Mouse (Mus musculus) forebrain, embryonic 15.5 days (tissue): ENCODE data around the gene Ap1m2. TPM values are rescaled to one million over a fixed set of nuclear protein-coding genes. Genes with fewer than 3 reads are reported as not detected.
A peak's percentile ranks its signal among the peaks of the same experiment; 100 is the strongest.
"Not testable (repeated sequence)": the region's sequence is repeated elsewhere in the genome, so short reads cannot be mapped to it uniquely, and the experiment has no call there.

ENCODE experiments used
- ATAC-seq: fragments of 200-750 bp; cut with Nextera tagmentation; replicated peaks from 2 replicates; pipeline ENCODE4 v1.8.0; 2017; ENCODE audit warnings: mild to moderate bottlenecking, moderate TSS enrichment, moderate library complexity
- H3K27ac ChIP-seq: fragments of 300-500 bp; sonication (generic); replicated peaks from 2 replicates; pipeline ENCODE4 v1.5.1; 2015; ENCODE audit warnings: mild to moderate bottlenecking, inconsistent platforms
- H3K27me3 ChIP-seq: fragments of 300-500 bp; sonication (generic); 2 replicates; pipeline ENCODE4 v1.6.1; 2015; ENCODE audit warnings: inconsistent platforms
- H3K36me3 ChIP-seq: fragments of 300-500 bp; sonication (generic); 2 replicates; pipeline ENCODE4 v1.6.1; 2015; ENCODE audit warnings: mild to moderate bottlenecking, inconsistent platforms
- H3K4me1 ChIP-seq: fragments of 300-500 bp; sonication (generic); 2 replicates; pipeline ENCODE4 v1.6.1; 2015; ENCODE audit warnings: inconsistent platforms
- H3K4me2 ChIP-seq: fragments of 300-500 bp; sonication (generic); replicated peaks from 2 replicates; pipeline ENCODE4 v1.6.1; 2015; ENCODE audit warnings: mild to moderate bottlenecking, inconsistent platforms
- H3K4me3 ChIP-seq: fragments of 300-500 bp; sonication (generic); 2 replicates; pipeline ENCODE4 v1.5.1; 2015; ENCODE audit warnings: mild to moderate bottlenecking, inconsistent platforms
- H3K9ac ChIP-seq: fragments of 300-500 bp; sonication (generic); replicated peaks from 2 replicates; pipeline ENCODE4 v1.6.1; 2015; ENCODE audit warnings: mild to moderate bottlenecking, inconsistent platforms
- H3K9me3 ChIP-seq: fragments of 300-500 bp; sonication (generic); 2 replicates; pipeline ENCODE4 v1.6.1; 2016; ENCODE audit warnings: inconsistent platforms
- WGBS: fragments of 180-500 bp; shearing (Covaris S2); methylation state at CpG from one replicate; pipeline ENCODE4 v1.1.7; 2015; ENCODE audit warnings: mixed read lengths; 5-methylcytosine and 5-hydroxymethylcytosine counted together
- polyA plus RNA-seq: library from polyadenylated mRNA; unstranded; fragments of >200 nt; fragmentation: Nextera tagmentation; extraction: Ambion mirVana; gene quantifications from 2 replicates; pipeline ENCODE4 v1.2.1, GENCODE M21; 2015

Ap1m2 gene
- polyA plus RNA-seq, 1 experiment from 2014 or later, result 1.1 TPM

DNA sequence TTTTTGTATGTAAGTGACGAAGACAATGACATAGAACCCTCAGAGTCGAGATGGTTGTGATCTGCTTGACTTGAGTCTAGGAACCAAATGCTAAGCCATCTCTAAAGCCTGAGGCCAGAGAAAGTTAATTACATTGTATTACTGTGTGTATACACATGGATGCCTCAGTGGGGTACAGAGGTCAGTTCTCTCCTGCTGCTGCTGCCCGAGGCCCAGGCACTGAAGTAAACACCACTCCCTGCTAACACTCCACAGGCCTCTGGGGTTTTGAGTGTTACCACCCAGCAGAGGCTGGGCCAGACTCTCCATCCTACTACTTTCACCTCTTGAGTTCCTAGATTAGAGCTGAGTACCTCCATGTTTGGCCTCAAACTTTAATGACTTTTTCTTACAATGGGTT lies 28.1 kb downstream of the Ap1m2 start:
- Histone ChIP-seq H3K36me3 (peaks cover 51% of the 10 kb centered on the region), H3K4me1 (peaks cover 24% of the 10 kb centered on the region), H3K9ac (no peak overlapping the region), H3K9me3 (no peaks in the 10 kb centered on the region), H3K27ac (no peak overlapping the region), H3K4me2 (no peak overlapping the region), H3K27me3 (no peaks in the 10 kb centered on the region), H3K4me3 (no peak overlapping the region)
- no peak for ATAC-seq
- WGBS, result 91% methylated on average over 3 of the region's 3 CpGs

DNA sequence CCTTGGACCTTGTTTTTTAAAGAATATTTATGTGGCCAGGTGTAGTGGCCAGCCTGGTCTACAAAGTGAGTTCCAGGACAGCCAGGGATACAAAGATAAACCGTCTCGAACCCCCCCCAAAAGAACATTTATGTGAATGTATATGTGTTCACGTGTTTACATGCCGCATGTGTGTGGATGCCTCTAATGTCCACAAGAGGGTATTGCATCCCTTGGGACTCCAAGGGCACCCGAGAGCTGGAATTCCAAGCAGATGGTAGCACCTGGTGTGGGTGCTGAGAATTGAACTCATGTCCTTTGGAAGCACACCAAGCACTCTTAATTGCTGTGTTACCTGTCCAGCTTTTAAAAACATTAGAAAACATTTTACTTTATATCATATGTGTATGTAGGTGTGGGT lies 28.5 kb downstream of the Ap1m2 start:
- ATAC-seq, result no peak
- Histone ChIP-seq H3K36me3 (peaks cover 55% of the 10 kb centered on the region), H3K4me2 (no peak overlapping the region), H3K9me3 (no peaks in the 10 kb centered on the region), H3K4me1 (peaks cover 20% of the 10 kb centered on the region), H3K27ac (no peak overlapping the region), H3K9ac (no peak overlapping the region), H3K4me3 (no peak overlapping the region), H3K27me3 (no peaks in the 10 kb centered on the region)
- 93% methylated on average over 5 of the region's 5 CpGs for WGBS

DNA sequence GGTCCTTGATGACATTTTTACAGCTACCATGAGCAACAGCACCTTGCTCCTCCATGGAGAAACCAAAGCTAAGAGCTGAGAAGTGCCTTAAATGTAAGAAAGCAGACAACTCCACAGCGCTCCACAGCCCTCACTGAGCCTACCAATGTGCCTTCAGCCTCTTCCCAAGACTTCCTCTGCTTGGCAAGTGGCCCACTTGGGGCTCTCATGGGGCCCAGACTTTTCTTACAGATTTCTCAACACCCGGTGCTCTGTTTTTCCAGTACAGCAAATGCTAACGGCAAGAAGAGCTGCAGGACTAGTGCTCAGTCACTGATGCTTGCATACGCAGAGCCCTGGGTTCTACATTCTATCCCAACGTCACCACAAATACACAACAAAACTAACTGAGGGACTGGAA lies 34.4 kb downstream of the Ap1m2 start:
- ATAC-seq, result no peak

DNA sequence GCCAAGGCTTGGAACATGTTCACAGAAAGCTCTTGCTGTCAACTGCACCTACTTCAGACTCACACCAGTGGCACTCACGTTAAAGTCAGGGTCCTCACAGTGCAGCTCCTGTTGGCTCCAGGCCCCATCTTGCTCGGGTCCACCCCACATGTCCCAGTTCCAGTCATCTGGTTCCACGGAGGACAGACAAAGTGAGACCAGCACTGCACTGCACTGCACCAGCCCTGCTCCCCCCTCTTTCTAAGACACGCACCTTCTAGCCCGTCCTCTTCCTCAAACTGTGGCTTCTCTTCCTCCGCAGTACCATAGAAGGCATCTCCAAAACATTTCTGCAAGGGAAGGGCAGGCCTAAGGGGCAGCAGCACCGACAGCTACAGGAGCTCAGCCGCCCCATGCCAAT lies 35.8 kb downstream of the Ap1m2 start:
- no peaks in the 10 kb centered on the region for H3K4me1 ChIP-seq
- H3K4me2 ChIP-seq, result no peak overlapping the region
- no peak overlapping the region for H3K27ac ChIP-seq
- H3K36me3 ChIP-seq, result peaks cover 88% of the 10 kb centered on the region
- peak; percentile 6; the same call in 1 of the 2 replicates for ATAC-seq
- no peak overlapping the region for H3K9ac ChIP-seq
- no peak overlapping the region for H3K4me3 ChIP-seq
- H3K9me3 ChIP-seq, result no peaks in the 10 kb centered on the region
- WGBS, result 90% methylated on average over 8 of the region's 8 CpGs
- H3K27me3 ChIP-seq, result no peaks in the 10 kb centered on the region

More for the DNA sequence above, 34.4 kb downstream of the Ap1m2 start:
- WGBS, result 92% methylated on average over 5 of the region's 5 CpGs
- Histone ChIP-seq H3K4me2 (no peak overlapping the region), H3K9ac (no peak overlapping the region), H3K9me3 (no peaks in the 10 kb centered on the region), H3K27ac (no peak overlapping the region), H3K4me1 (no peaks in the 10 kb centered on the region), H3K36me3 (peaks cover 83% of the 10 kb centered on the region), H3K4me3 (no peak overlapping the region), H3K27me3 (no peaks in the 10 kb centered on the region)

DNA sequence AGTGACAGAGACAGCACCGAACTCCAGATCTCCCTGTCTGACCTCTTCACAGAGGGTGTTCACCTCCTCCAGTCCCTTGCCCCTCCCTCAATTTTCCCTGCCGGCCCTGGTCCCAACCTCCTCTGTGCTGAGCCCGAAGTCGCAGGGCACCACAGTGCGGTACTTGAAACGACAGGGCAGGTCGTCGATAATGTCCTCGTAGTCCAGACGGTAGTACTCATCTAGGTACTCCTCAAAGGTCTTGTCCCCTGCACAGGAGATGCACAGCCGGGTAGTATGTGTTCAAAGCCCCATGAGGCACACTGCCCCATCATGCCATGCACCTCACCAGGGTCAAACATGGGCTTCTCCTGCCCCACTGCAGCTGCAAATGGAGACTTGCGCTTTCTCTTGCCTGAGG lies 36.4 kb downstream of the Ap1m2 start:
- WGBS, result 94% methylated on average over 12 of the region's 12 CpGs
- H3K36me3 ChIP-seq, result peaks cover 88% of the 10 kb centered on the region
- ATAC-seq, result no peak

DNA sequence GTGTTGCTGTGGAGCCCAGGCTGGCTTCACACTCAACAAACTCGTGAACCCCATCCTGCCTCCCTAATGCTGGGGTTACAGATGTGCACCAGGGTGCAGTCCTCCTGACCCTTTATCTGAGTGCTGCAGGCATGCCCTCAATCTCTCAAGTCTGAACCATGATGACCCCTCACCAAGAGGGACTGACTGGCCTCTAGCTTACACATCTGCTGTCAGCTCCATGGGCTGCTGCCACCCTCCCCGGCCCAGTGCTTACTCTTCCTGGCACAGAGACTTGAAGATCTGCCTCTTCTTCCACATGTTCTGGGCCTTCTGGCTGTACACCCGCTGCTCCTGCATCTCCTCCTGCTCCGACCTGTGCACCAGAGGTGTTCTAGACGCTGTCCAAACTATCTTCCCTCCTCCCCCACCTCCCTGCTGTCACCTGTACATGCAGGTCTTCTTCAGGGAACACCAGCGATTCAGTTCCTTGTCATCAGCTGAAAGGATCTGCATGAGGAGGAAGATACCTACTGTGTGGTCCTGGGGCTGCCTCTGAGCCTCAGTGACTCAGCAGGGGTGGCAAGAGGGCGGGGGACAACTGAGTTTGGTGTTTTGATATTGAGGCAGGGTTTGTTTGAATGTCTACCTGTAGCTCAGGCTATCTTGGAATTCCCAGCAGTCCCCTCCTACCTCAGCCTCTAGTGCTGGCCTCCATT lies 37.0 kb downstream of the Ap1m2 start:
- H3K9me3 ChIP-seq, result no peaks in the 10 kb centered on the region
- no peaks in the 10 kb centered on the region for H3K4me1 ChIP-seq
- no peaks in the 10 kb centered on the region for H3K27me3 ChIP-seq
- peaks cover 90% of the 10 kb centered on the region for H3K36me3 ChIP-seq
- 82% methylated on average over 7 of the region's 7 CpGs for whole genome bisulfite sequencing
- H3K9ac ChIP-seq, result no peak overlapping the region
- ATAC-seq, result no peak
- H3K4me2 ChIP-seq, result no peak overlapping the region
- no peak overlapping the region for H3K27ac ChIP-seq
- H3K4me3 ChIP-seq, result no peak overlapping the region

More for the DNA sequence above, 36.4 kb downstream of the Ap1m2 start:
- Histone ChIP-seq H3K4me2 (no peak overlapping the region), H3K27ac (no peak overlapping the region), H3K9ac (no peak overlapping the region), H3K4me1 (no peaks in the 10 kb centered on the region), H3K9me3 (no peaks in the 10 kb centered on the region), H3K27me3 (no peaks in the 10 kb centered on the region), H3K4me3 (no peak overlapping the region)

DNA sequence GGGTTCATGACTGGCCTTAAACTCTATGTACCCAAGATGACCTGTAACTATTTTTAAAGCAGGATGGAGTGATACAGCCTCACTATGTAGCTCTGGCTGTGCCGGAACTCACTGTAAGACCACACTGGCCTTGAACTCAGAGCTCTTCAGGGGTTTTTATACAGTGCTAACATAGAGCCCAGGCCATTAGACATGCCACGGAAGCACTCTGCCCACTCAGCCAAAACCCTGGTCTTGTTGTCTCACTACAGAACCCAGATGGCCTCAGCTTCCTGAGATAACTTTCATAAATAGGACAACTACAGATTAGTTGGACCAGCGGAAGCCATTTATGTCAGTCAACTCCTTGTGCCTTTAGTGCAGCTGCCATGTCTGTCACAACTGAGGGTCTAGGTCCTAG lies 37.8 kb downstream of the Ap1m2 start:
- Histone ChIP-seq H3K9me3 (no peaks in the 10 kb centered on the region), H3K36me3 (peaks cover 89% of the 10 kb centered on the region), H3K27ac (no peak overlapping the region), H3K4me2 (no peak overlapping the region), H3K27me3 (no peaks in the 10 kb centered on the region), H3K9ac (no peak overlapping the region), H3K4me3 (no peak overlapping the region), H3K4me1 (no peaks in the 10 kb centered on the region)
- no peak for ATAC-seq
- 94% methylated on average over 3 of the region's 3 CpGs for WGBS

DNA sequence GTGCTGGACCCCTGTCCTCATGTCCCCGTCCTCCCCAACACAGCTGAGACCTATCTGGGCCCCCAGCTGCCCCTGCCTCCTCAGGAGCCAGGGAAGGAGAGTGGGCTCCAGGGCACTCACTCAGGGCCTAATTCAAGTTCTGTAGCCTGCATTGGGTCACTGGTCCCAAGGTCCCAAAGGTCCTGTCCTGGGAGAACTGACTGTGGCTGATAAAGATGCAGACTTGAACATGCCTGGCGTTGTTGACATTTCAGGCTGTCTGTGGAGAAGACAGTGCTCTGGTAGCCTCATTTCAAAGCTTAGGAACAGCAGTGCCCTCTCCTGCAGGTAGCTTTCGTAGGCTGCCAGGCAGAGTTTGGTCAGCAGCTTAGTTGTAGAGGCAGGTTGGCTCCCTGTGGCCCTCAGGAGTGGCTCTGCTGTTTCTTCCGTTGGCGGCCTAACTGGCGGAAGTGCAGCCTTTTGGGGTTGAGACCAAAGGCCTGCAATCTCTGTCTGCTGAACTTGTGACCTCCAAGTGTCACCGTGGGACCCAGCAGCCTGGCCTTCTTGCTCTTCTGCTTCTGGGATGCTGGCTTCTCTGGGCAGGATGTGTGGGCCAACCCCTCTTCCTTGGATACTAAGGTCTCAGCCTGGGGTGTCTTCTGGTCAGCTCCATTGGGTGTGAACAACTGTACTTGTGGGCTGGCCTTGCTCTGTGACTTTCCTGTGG lies 38.5 kb downstream of the Ap1m2 start:
- no peak overlapping the region for H3K4me2 ChIP-seq
- H3K4me1 ChIP-seq, result no peaks in the 10 kb centered on the region
- no peaks in the 10 kb centered on the region for H3K27me3 ChIP-seq
- no peak for ATAC-seq
- H3K36me3 ChIP-seq, result peaks cover 88% of the 10 kb centered on the region
- H3K9me3 ChIP-seq, result no peaks in the 10 kb centered on the region
- no peak overlapping the region for H3K9ac ChIP-seq
- 85% methylated on average over 7 of the region's 7 CpGs for WGBS
- no peak overlapping the region for H3K4me3 ChIP-seq
- H3K27ac ChIP-seq, result no peak overlapping the region

DNA sequence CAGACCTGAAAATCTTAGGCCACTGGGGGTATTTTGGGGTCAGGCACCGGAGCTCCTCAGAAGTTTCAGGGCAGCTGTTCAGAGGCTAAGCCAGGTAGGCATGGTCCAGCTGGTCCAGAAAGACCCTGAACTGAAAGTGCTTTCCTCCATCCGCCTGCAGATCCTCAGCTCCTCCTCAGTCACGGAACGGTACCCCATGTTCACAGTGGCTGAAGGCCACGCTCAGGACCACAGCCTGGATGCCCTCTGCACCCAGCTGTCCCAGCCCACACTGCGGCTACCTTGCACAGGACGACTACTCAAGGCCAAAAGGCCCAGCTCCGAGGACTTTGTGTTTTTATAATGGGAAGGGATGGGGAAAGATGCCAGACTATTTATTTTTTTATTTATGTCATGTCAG lies 39.0 kb downstream of the Ap1m2 start:
- H3K36me3 ChIP-seq, result peaks cover 90% of the 10 kb centered on the region
- H3K9ac ChIP-seq, result no peak overlapping the region
- no peaks in the 10 kb centered on the region for H3K9me3 ChIP-seq

DNA sequence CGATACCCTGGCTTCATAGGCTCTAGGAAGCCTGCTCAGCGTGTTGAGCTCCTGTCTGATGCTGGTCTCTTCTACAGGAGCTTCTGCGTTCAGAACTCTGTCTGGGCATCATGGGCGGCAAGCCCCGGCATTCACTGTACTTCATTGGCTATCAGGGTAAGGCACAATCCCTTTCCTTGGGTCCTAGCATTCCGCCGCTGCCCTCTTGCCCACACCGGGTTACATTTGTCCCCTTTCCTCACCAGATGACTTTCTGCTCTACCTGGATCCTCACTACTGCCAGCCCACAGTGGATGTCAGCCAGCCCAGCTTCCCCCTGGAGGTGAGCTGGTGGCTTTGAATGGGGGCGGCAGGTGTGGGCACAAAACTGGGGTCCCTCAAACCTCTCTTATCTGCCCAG lies 39.7 kb downstream of the Ap1m2 start:
- no peak overlapping the region for H3K4me3 ChIP-seq
- 91% methylated on average over 9 of the region's 9 CpGs for WGBS
- no peak overlapping the region for H3K4me2 ChIP-seq
- peaks cover 87% of the 10 kb centered on the region for H3K36me3 ChIP-seq
- no peaks in the 10 kb centered on the region for H3K9me3 ChIP-seq
- H3K4me1 ChIP-seq, result no peaks in the 10 kb centered on the region
- no peaks in the 10 kb centered on the region for H3K27me3 ChIP-seq
- H3K9ac ChIP-seq, result no peak overlapping the region
- no peak overlapping the region for H3K27ac ChIP-seq
- ATAC-seq, result no peak

More for the DNA sequence above, 39.0 kb downstream of the Ap1m2 start:
- ATAC-seq, result no peak
- H3K27ac ChIP-seq, result no peak overlapping the region
- no peak overlapping the region for H3K4me3 ChIP-seq
- H3K4me2 ChIP-seq, result no peak overlapping the region
- no peaks in the 10 kb centered on the region for H3K27me3 ChIP-seq
- WGBS, result 88% methylated on average over 8 of the region's 8 CpGs
- H3K4me1 ChIP-seq, result no peaks in the 10 kb centered on the region

DNA sequence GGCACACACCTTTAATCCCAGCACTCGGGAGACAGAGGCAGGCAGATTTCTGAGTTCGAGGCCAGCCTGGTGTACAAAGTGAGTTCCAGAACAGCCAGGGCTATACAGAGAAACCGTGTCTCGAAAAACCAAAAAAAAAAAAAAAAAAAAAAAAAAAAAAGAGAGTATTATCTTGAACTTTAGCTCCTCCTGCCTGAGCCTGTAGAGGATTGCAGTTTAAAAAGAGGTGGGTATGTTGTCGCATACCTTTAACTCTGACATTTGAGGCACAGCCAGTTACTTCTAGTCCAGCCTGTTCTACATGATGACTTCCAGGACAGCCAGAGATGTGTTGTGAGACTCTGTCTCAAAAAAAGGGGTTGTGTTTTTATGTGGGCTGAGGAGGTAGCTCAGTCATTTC lies 42.5 kb downstream of the Ap1m2 start:
- H3K27ac ChIP-seq, ATAC-seq, H3K9me3 ChIP-seq, H3K4me3 ChIP-seq, H3K4me2 ChIP-seq, H3K27me3 ChIP-seq, H3K9ac ChIP-seq: not testable (repeated sequence)
- Histone ChIP-seq H3K4me1 (peaks cover 17% of the 10 kb centered on the region), H3K36me3 (peaks cover 73% of the 10 kb centered on the region)
- 83% methylated on average over 5 of the region's 5 CpGs for WGBS

DNA sequence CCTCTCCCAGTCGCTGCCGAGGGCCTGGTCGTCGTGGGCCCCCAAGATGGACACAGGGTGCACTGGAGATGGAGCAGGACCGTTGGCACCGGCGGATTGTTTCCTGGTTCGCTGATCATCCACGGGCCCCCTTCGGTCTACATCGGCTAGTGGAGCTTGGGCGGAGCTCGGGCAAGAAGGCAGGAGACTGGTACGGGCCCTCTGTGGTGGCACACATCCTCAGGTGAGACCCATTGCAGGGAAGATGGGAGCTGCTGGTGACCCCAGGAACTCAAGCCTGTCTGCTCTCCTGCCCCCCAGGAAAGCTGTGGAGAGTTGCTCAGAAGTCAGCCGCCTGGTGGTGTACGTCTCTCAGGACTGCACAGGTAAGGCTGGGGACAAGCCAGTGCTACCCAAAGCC lies 43.8 kb downstream of the Ap1m2 start:
- WGBS, result 91% methylated on average over 16 of the region's 16 CpGs
- Histone ChIP-seq H3K9ac (no peak overlapping the region), H3K9me3 (no peaks in the 10 kb centered on the region), H3K27me3 (no peaks in the 10 kb centered on the region), H3K36me3 (peaks cover 60% of the 10 kb centered on the region), H3K4me2 (no peak overlapping the region), H3K4me1 (peaks cover 21% of the 10 kb centered on the region), H3K4me3 (no peak overlapping the region), H3K27ac (no peak overlapping the region)
- ATAC-seq, result no peak
